Mouse (Mus musculus): ENCODE results near the gene Vmn2r16.

Vmn2r16 gene

DNA sequence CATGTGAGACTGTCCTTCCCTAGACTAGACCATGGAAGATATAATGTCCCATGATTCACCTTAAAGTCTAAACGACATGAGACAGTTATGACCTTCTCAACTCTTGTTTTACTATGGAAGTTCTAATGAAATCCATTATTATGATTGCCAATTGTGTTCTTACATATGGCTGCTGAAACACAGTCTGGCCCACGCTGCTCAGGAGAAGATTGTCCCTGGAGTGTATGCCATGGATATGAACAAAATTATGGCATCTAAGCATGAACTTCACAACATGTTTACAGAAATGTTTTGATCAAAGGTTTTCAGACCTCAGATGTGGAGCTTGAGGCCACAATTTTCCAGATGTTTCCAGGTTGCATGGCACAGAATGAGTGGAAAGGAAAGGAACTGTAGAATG, at the start of gene Vmn2r16:
Gene Vmn2r16, plus strand, starts transcription at position 301 of the 400 bp plus-strand sequence.
- DNase-seq (ENCODE audit: low spot score in 2 of 2), result no peak

DNA sequence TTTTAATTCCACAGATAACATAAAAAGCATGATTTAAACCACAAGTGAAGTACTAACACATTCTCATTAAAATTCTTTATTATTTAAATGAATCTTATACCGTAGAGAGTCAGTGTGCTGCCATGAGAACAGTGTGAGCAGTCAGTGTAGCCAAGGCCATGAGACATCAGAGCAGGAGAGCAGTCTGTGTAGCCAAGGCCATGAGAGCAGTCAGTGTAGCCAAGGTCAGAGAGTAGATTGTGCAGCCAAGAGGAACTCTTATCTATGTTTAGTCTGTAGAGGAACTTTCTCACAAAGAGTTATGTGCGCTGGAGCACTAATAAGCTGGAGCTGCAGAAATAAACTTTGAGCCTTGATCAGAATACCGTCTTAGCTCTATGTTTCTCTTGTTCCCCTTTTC, 35.3 kb upstream of the Vmn2r16 start:
- DNase-seq (ENCODE audit: low spot score in 2 of 2), result no peak

DNA sequence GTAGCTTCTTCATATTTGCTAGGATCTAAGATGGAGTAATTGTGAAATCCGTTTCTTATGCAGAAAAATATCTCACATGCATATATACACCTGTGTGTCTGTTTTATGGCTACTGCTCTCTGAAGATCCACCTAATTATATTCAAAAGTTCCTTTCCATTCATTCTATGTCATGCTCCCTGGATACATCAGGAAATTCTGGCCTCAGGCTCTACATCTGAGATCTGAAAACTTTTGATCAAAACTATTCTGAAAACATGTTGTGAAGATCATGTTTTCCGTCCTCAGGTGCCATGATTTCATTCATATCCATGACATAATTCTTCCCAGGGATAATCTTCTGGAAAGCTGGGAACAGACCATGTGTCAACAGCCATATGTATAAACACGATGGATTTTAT, 32.4 kb upstream of the Vmn2r16 start, which contains the start of gene Vmn2r15:
Gene Vmn2r15, minus strand, starts transcription at position 101 of the 400 bp plus-strand sequence.
- no peak for DNase-seq (ENCODE audit: low spot score in 2 of 2)

DNA sequence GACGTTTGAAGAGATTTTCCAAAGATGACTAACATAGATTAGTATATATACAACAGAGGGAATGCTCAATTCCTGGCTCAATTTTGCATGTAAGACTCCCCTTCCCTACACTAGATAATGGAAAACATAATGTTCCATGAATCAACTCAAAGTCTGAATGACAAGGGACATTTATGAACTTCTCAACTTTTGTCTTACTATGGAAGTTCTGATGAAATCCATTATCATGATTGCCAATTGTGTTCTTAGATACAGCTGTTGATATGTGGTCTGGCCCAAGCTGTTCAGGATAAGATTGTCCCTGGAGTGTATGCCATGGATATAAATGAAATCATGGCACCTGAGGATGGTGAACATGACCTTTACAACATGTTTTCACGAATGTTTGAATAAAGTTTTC, 89.4 kb downstream of the Vmn2r16 start, which contains the start of gene Vmn2r17:
Gene Vmn2r17, plus strand, starts transcription at position 301 of the 400 bp plus-strand sequence.
- DNase-seq (ENCODE audit: low spot score in 2 of 2), result no peak

Data from left cerebral cortex, adult 9 months (tissue).